Mouse (Mus musculus) liver, postnatal 0 days (tissue): Measurements from ENCODE around the gene Fbxo36. TPM values are rescaled to one million over a fixed set of nuclear protein-coding genes. Genes with fewer than 3 reads are reported as not detected.

Source experiments
- ATAC-seq: fragments of 200-750 bp; cut with Nextera tagmentation; 2 replicates; pipeline ENCODE4 v1.8.0; 2017; ENCODE audit warnings: mild to moderate bottlenecking, moderate library complexity
- DNase-seq: peaks from one replicate; pipeline ENCODE4 v3.0.0-alpha.2; 2016
- H3K27ac ChIP-seq: fragments of 300-500 bp; sonication (generic); 2 replicates; pipeline ENCODE4 v1.5.1; 2014; ENCODE audit warnings: antibody characterized with exemption, moderate library complexity, mild to moderate bottlenecking, low read depth
- H3K27me3 ChIP-seq: fragments of 300-500 bp; sonication (generic); 2 replicates; pipeline ENCODE4 v1.6.1; 2014; ENCODE audit warnings: low read length, control low read depth, mixed read lengths; ENCODE audit not compliant: insufficient read depth
- H3K36me3 ChIP-seq: fragments of 300-500 bp; sonication (generic); replicated peaks from 2 replicates; pipeline ENCODE4 v1.6.1; 2014; ENCODE audit warnings: mild to moderate bottlenecking, control low read depth, low read length, moderate library complexity, mixed read lengths; ENCODE audit not compliant: insufficient read depth
- H3K4me1 ChIP-seq: fragments of 300-500 bp; sonication (generic); 2 replicates; pipeline ENCODE4 v1.6.1; 2014; ENCODE audit warnings: antibody characterized with exemption, mild to moderate bottlenecking, control low read depth; ENCODE audit not compliant: insufficient read depth
- H3K4me2 ChIP-seq: fragments of 300-500 bp; sonication (generic); 2 replicates; pipeline ENCODE4 v1.6.1; 2014; ENCODE audit warnings: low read depth, mild to moderate bottlenecking, low read length, moderate library complexity, mixed read lengths
- H3K4me3 ChIP-seq: fragments of 300-500 bp; sonication (generic); 2 replicates; pipeline ENCODE4 v1.5.1; 2014; ENCODE audit warnings: low read depth, low read length
- H3K9ac ChIP-seq: fragments of 300-500 bp; sonication (generic); replicated peaks from 2 replicates; pipeline ENCODE4 v1.6.1; 2014; ENCODE audit warnings: mild to moderate bottlenecking, moderate library complexity
- H3K9me3 ChIP-seq: fragments of 300-500 bp; sonication (generic); 2 replicates; pipeline ENCODE4 v1.6.1; 2016; ENCODE audit warnings: mild to moderate bottlenecking, control low read depth, low read length, mixed read lengths
- CTCF ChIP-seq: sonication (generic); IDR thresholded peaks from 2 replicates; pipeline ENCODE4 v1.5.1; 2016; ENCODE audit warnings: antibody characterized with exemption, low read depth
- EP300 ChIP-seq: IDR thresholded peaks from 2 replicates; pipeline ENCODE4 v1.6.1; 2016; ENCODE audit warnings: antibody characterized with exemption, low read depth, mild to moderate bottlenecking
- WGBS: fragments of 180-500 bp; shearing (Covaris S2); extraction: QIAGEN DNeasy Blood & Tissue Kit; methylation state at CpG from one replicate; pipeline ENCODE4 v1.1.7; 2014; ENCODE audit not compliant: insufficient replicate concordance; 5-methylcytosine and 5-hydroxymethylcytosine counted together
- polyA plus RNA-seq: library from polyadenylated mRNA; unstranded; fragments of >200 nt; fragmentation: Nextera tagmentation; extraction: Ambion mirVana; gene quantifications from 2 replicates; pipeline ENCODE4 v1.2.1, GENCODE M21; 2015

Fbxo36 gene
- polyA plus RNA-seq, 1 experiment from 2014 or later: 16.4 TPM

GRCm38 (mm10) chr1:84936716-84937510 is 97.3 kb downstream of the Fbxo36 start:
- 79% methylated on average over 19 of the region's 19 CpGs for WGBS

GRCm38 (mm10) chr1:84939466-84939865 is 99.8 kb downstream of the Fbxo36 start:
- Histone ChIP-seq H3K27ac (no peak overlapping the region), H3K36me3 (no peaks in the 10 kb centered on the region), H3K9me3 (no peaks in the 10 kb centered on the region), H3K27me3 (peaks cover 7% of the 10 kb centered on the region), H3K4me3 (no peak overlapping the region), H3K4me2 (no peak overlapping the region), H3K9ac (no peak overlapping the region), H3K4me1 (no peaks in the 10 kb centered on the region)
- WGBS: 72% methylated on average over 4 of the region's 4 CpGs
- ATAC-seq (no peak), DNase-seq (no peak)
- no peak for TF ChIP-seq CTCF
- no peak for TF ChIP-seq EP300

More at GRCm38 (mm10) chr1:84936716-84937510, 97.3 kb downstream of the Fbxo36 start:
- Histone ChIP-seq H3K27me3 (peaks cover 20% of the 10 kb centered on the region), H3K4me2 (no peak overlapping the region), H3K4me1 (peaks cover 7% of the 10 kb centered on the region), H3K27ac (no peak overlapping the region), H3K9me3 (no peaks in the 10 kb centered on the region), H3K4me3 (no peak overlapping the region), H3K9ac (no peak overlapping the region), H3K36me3 (no peaks in the 10 kb centered on the region)
- no peak for TF ChIP-seq EP300
- TF ChIP-seq CTCF: no peak
- no peak for ATAC-seq
- no peak for DNase-seq

- Histone ChIP-seq H3K9me3 (no peaks in the 10 kb centered on the region), H3K27me3 (no peaks in the 10 kb centered on the region), H3K4me1 (no peaks in the 10 kb centered on the region), H3K4me3 (no peak overlapping the region), H3K36me3 (no peaks in the 10 kb centered on the region), H3K9ac (no peak overlapping the region), H3K27ac (no peak overlapping the region), H3K4me2 (no peak overlapping the region)
- no peak for TF ChIP-seq EP300
- TF ChIP-seq CTCF: no peak
- WGBS: 72% methylated on average over 2 of the region's 2 CpGs
- DNase-seq (no peak), ATAC-seq (no peak)
Measured at GRCm38 (mm10) chr1:84940322-84940721, 100.7 kb downstream of the Fbxo36 start.

- ATAC-seq (no peak), DNase-seq (no peak)
Measured at GRCm38 (mm10) chr1:84942666-84943065, 103.0 kb downstream of the Fbxo36 start.

DNA sequence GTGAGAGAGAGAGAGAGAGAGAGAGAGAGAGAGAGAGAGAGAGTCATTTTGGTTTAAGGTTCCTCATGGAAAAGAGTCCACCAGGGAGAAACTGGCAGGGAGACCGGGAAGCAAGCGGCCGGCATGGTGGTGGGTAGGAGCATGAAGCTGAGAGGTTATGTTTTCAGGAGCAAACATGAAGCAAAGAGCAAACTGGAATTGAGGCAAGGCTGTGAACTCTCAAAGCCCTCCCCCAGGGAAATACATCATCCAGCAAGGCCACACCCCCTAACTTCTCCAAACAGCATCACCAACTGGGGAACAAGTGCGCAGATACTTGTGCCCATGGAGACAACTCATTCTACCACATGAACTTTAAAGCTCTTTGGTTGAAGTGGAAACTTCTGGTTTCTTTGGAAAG is 103.9 kb downstream of the Fbxo36 start:
- 94% methylated on average over 4 of the region's 4 CpGs for WGBS

More at GRCm38 (mm10) chr1:84942666-84943065, 103.0 kb downstream of the Fbxo36 start:
- H3K4me1 ChIP-seq: no peaks in the 10 kb centered on the region
- H3K4me3 ChIP-seq: no peak overlapping the region
- no peak overlapping the region for H3K9ac ChIP-seq
- no peak overlapping the region for H3K27ac ChIP-seq
- H3K36me3 ChIP-seq: no peaks in the 10 kb centered on the region
- no peak for TF ChIP-seq CTCF
- no peak overlapping the region for H3K4me2 ChIP-seq
- H3K27me3 ChIP-seq: no peaks in the 10 kb centered on the region
- no peaks in the 10 kb centered on the region for H3K9me3 ChIP-seq

GRCm38 (mm10) chr1:84945950-84946349 is 106.3 kb downstream of the Fbxo36 start:
- DNase-seq (no peak), ATAC-seq (no peak)
- no peak overlapping the region for H3K4me2 ChIP-seq
- 74% methylated on average over 3 of the region's 3 CpGs for WGBS
- TF ChIP-seq EP300: no peak
- no peak for TF ChIP-seq CTCF
- no peaks in the 10 kb centered on the region for H3K27me3 ChIP-seq
- H3K36me3 ChIP-seq: no peaks in the 10 kb centered on the region
- no peak overlapping the region for H3K27ac ChIP-seq
- H3K9ac ChIP-seq: no peak overlapping the region
- no peaks in the 10 kb centered on the region for H3K9me3 ChIP-seq
- H3K4me3 ChIP-seq: no peak overlapping the region
- H3K4me1 ChIP-seq: no peaks in the 10 kb centered on the region

More for the DNA sequence above, 103.9 kb downstream of the Fbxo36 start:
- no peaks in the 10 kb centered on the region for H3K27me3 ChIP-seq
- no peak for DNase-seq
- TF ChIP-seq CTCF: no peak
- no peak for TF ChIP-seq EP300
- H3K9me3 ChIP-seq: no peaks in the 10 kb centered on the region
- no peak overlapping the region for H3K4me3 ChIP-seq
- H3K36me3 ChIP-seq: no peaks in the 10 kb centered on the region
- H3K4me2 ChIP-seq: no peak overlapping the region
- no peak overlapping the region for H3K27ac ChIP-seq
- no peak overlapping the region for H3K9ac ChIP-seq
- H3K4me1 ChIP-seq: no peaks in the 10 kb centered on the region
- no peak for ATAC-seq
